Comparison of ENCODE assay signal across 9 mouse cellular contexts in the genomic region with DNA sequence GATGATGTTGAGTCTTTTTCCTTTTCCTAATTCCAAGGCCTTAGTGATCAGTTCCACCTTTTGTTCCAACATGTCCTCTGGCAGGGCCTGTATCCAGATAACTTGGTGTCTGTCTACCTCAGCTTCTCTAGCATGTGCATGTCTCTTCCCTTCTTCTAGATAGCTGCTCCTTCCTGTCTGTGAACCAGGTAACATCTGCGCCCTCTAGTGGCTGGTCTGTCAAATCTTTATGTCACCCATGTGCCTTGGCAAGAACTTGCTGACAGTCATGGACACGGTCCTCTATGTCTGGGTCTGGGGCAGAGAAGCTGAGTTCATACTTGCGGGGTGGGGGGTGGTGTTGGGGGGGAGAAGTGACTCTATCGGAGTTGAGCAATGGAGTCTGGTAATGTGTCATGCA. TPM values are rescaled to one million over a fixed set of nuclear protein-coding genes. Genes with fewer than 3 reads are reported as not detected.
DNase-seq lines count a peak whose midpoint lies in the region; ATAC-seq and TF ChIP-seq lines count a peak whose summit lies in the region.
"Had no signal": no experiment of that assay in that cellular context is flagged by ENCODE, and none has a peak within 500 bp of the region (broad histone marks: within the 10 kb centered on the region; RNA-seq: fewer than 3 reads in every experiment).

No protein-coding gene starts in this region.

- no peak for TF ChIP-seq POLR2A in testis, adult 2 months (IDR thresholded peaks at IDR 0.05; ENCODE audit: control insufficient read depth, low read depth, low read length)

- intact Hi-C loops in heart, postnatal 10 days (cut with DNase I), result loop anchor here (2.0 kb wide), 1 partner anchor 374 kb away; no protein-coding TSS in a partner anchor

- H3K4me3 ChIP-seq in hindbrain, embryonic 10.5 days, result no peak overlapping the region
- no peak overlapping the region for H3K4me3 ChIP-seq in hindbrain, embryonic 12.5 days
- no peak overlapping the region for H3K4me3 ChIP-seq in testis, adult 2 months (ENCODE audit: control insufficient read depth, low read depth, low read length)
- H3K4me3 ChIP-seq: embryonic facial prominence, embryonic 13.5 days had no signal

- 0 out of 2 replicates have a peak, but pooled peaks cover 5% of the 10 kb centered on the region for H3K9me3 ChIP-seq in hindbrain, embryonic 10.5 days
- H3K9me3 ChIP-seq in hindbrain, embryonic 12.5 days (replicated peaks), result no peaks in the 10 kb centered on the region
- H3K9me3 ChIP-seq: embryonic facial prominence, embryonic 13.5 days had no signal

- no peak overlapping the region for H3K4me2 ChIP-seq in hindbrain, embryonic 12.5 days (replicated peaks)
- H3K4me2 ChIP-seq: embryonic facial prominence, embryonic 13.5 days had no signal

- H3K9ac ChIP-seq in hindbrain, embryonic 12.5 days, result no peak overlapping the region
- H3K9ac ChIP-seq: embryonic facial prominence, embryonic 13.5 days had no signal

- H3K27me3 ChIP-seq in hindbrain, embryonic 10.5 days (ENCODE audit: insufficient read depth, poor library complexity, severe bottlenecking), result no peaks in the 10 kb centered on the region
- H3K27me3 ChIP-seq in hindbrain, embryonic 12.5 days, result no peaks in the 10 kb centered on the region
- no peaks in the 10 kb centered on the region for H3K27me3 ChIP-seq in testis, adult 2 months (ENCODE audit: control insufficient read depth, insufficient read depth, low read length)
- H3K27me3 ChIP-seq: embryonic facial prominence, embryonic 13.5 days had no signal

- no peak overlapping the region for H3K27ac ChIP-seq in hindbrain, embryonic 10.5 days
- no peak overlapping the region for H3K27ac ChIP-seq in hindbrain, embryonic 12.5 days
- no peak overlapping the region for H3K27ac ChIP-seq in testis, adult 2 months (ENCODE audit: control insufficient read depth, insufficient read depth, low read depth, low read length)
- H3K27ac ChIP-seq: embryonic facial prominence, embryonic 13.5 days had no signal

- 55% methylated on average over 4 of the region's 4 CpGs for whole genome bisulfite sequencing in hindbrain, embryonic 10.5 days
- 47% methylated on average over 4 of the region's 4 CpGs for WGBS in hindbrain, embryonic 12.5 days

- peak; percentile 26; the same call in 1 of the 2 replicates for TF ChIP-seq CTCF in testis, adult 2 months (IDR thresholded peaks at IDR 0.05; ENCODE audit: control insufficient read depth, insufficient read depth, insufficient replicate concordance, low read depth, low read length)

- H3K36me3 ChIP-seq in hindbrain, embryonic 10.5 days, result no peaks in the 10 kb centered on the region
- no peaks in the 10 kb centered on the region for H3K36me3 ChIP-seq in hindbrain, embryonic 12.5 days
- no peaks in the 10 kb centered on the region for H3K36me3 ChIP-seq in testis, adult 2 months (ENCODE audit: control insufficient read depth, insufficient read depth, low read length)
- H3K36me3 ChIP-seq: embryonic facial prominence, embryonic 13.5 days had no signal

- no peaks in the 10 kb centered on the region for H3K4me1 ChIP-seq in hindbrain, embryonic 10.5 days (replicated peaks)
- H3K4me1 ChIP-seq in hindbrain, embryonic 12.5 days, result no peaks in the 10 kb centered on the region
- no peaks in the 10 kb centered on the region for H3K4me1 ChIP-seq in testis, adult 2 months (ENCODE audit: control insufficient read depth, insufficient read depth, low read length)
- H3K4me1 ChIP-seq: embryonic facial prominence, embryonic 13.5 days had no signal

- no peak for ATAC-seq in hindbrain, embryonic 12.5 days (ENCODE audit: low FRiP score)

- DNase-seq in hindbrain, embryonic 10.5 days (ENCODE audit: low spot score), result peak; percentile 59
- peak; percentile 67 for DNase-seq in T-cell, adult 2 months (ENCODE audit: low spot score)
- DNase-seq in cerebellum, postnatal 10 days, result peak; percentile 79
- peak; percentile 32 to 59 for DNase-seq in heart, postnatal 10 days
- peak; percentile 26 for DNase-seq in left cerebral cortex, adult 11 months (ENCODE audit: low spot score)
- peak; percentile 52 to 67 for DNase-seq in natural killer cell, adult 2 months (ENCODE audit: low spot score in 2 of 2)

RNA-seq across cellular contexts. Expression of gene Ccdc66, which starts 52.2 kb away (rescaled TPM):
- 12.3 and 14.0 TPM in 2 replicates for polyA plus RNA-seq in hindbrain, embryonic 10.5 days (2016; fragmentation: Nextera tagmentation; extraction: Ambion mirVana)
- 12.7 and 15.0 TPM in 2 replicates for polyA plus RNA-seq in hindbrain, embryonic 12.5 days (2016; fragmentation: Nextera tagmentation; extraction: Ambion mirVana)
- 1 to 10 TPM; 7.9 to 8.8 TPM for total RNA-seq in heart, postnatal 10 days (2021)
- polyA plus RNA-seq in testis, adult 2 months (2012; rRNA removed), result 6.5 and 8.0 TPM in 2 replicates

Comparison
In these comparisons a context has a peak if more than half of its experiments do, and no peak if none do; other contexts are left out.
1. DNase-seq: peak in every context shown above with its lines; median percentile 79 in cerebellum, postnatal 10 days; 67 in T-cell, adult 2 months; 60 in natural killer cell, adult 2 months; 59 in hindbrain, embryonic 10.5 days; 46 in heart, postnatal 10 days; 26 in left cerebral cortex, adult 11 months.